Mouse (Mus musculus) kidney, adult 2 months (tissue): ENCODE data around the gene Gstp2. TPM values are rescaled to one million over a fixed set of nuclear protein-coding genes. Genes with fewer than 3 reads are reported as not detected.

Experiments used
- DNase-seq: peaks from one replicate; pipeline ENCODE4 v3.0.0; 2021
- H3K27ac ChIP-seq: fragments of 200-500 bp; 2 replicates; pipeline ENCODE4 v1.5.1; 2012; ENCODE audit warnings: low read depth, low read length, control low read depth, inconsistent platforms; ENCODE audit not compliant: insufficient read depth
- H3K27me3 ChIP-seq: fragments of 200-500 bp; replicated peaks from 2 replicates; pipeline ENCODE4 v1.6.1; 2012; ENCODE audit warnings: mild to moderate bottlenecking, moderate library complexity, low read length, inconsistent platforms; ENCODE audit not compliant: control insufficient read depth, insufficient read depth
- H3K36me3 ChIP-seq: fragments of 200-500 bp; 2 replicates; pipeline ENCODE4 v1.6.1; 2012; ENCODE audit warnings: mild to moderate bottlenecking, moderate library complexity, low read length, inconsistent platforms; ENCODE audit not compliant: control insufficient read depth, insufficient read depth
- H3K4me1 ChIP-seq: fragments of 200-500 bp; 2 replicates; pipeline ENCODE4 v1.6.1; 2011; ENCODE audit warnings: low read length; ENCODE audit not compliant: control insufficient read depth, insufficient read depth
- H3K4me3 ChIP-seq: fragments of 200-500 bp; 2 replicates; pipeline ENCODE4 v1.5.1; 2011; ENCODE audit warnings: mild to moderate bottlenecking, low read depth, low read length, control low read depth; ENCODE audit not compliant: insufficient read depth
- CTCF ChIP-seq: fragments of 200-500 bp; conservative IDR thresholded peaks from 2 replicates; pipeline ENCODE4 v1.5.1; 2011; ENCODE audit warnings: low read depth, mild to moderate bottlenecking, control low read depth, low read length, moderate library complexity, mixed read lengths; ENCODE audit not compliant: insufficient read depth, insufficient read length
- POLR2A ChIP-seq: fragments of 200-500 bp; IDR thresholded peaks from one replicate; pipeline ENCODE4 v1.6.1; 2011; ENCODE audit warnings: low read depth, low read length, control low read depth
- WGBS: fragments of 180-500 bp; shearing (Covaris S2); methylation state at CpG from one replicate; pipeline ENCODE4 v1.1.7; 2018; 5-methylcytosine and 5-hydroxymethylcytosine counted together
- polyA plus RNA-seq: library from polyadenylated mRNA; depleted of rRNA; stranded (reverse); fragments of >200 nt; gene quantifications from 2 replicates; pipeline ENCODE4 v1.2.3, GENCODE M21; 2012

Gstp2 gene
- polyA plus RNA-seq, 1 experiment = 11.5 TPM

DNA sequence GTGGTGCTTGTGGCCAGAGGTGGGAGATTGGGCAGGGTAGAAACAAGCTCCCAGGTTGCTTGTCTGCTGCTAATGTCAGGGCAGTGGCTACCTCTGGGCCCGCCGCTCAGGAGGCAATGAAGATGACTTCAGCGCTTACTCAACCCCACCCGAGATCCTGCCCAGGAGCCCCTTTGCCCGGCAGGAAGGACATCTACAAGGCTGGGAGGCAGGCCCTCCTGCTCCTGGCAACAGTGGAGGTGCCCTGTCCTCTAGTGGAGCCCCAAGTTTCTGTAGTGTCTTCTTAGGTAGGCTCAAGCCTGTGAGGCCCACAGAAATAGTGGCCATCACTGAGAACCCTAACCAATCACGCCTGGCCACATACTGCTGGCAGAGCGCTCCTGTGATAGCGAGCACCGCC is 40.7 kb downstream of the Gstp2 start:
- Histone ChIP-seq H3K27ac (no peak overlapping the region), H3K4me3 (no peak overlapping the region), H3K4me1 (peaks cover 15% of the 10 kb centered on the region), H3K27me3 (no peaks in the 10 kb centered on the region), H3K36me3 (peaks cover 2% of the 10 kb centered on the region)
- TF ChIP-seq POLR2A (no peak), CTCF (no peak)
- 87% methylated on average over 9 of the region's 9 CpGs for WGBS
- DNase-seq = no peak

- Histone ChIP-seq H3K27me3 (no peaks in the 10 kb centered on the region), H3K36me3 (peaks cover 2% of the 10 kb centered on the region), H3K27ac (no peak overlapping the region), H3K4me3 (no peak overlapping the region), H3K4me1 (peaks cover 18% of the 10 kb centered on the region)
- TF ChIP-seq CTCF (no peak), POLR2A (no peak)
- WGBS = 87% methylated on average over 15 of the region's 15 CpGs
- DNase-seq = no peak
Measured at GRCm38 (mm10) chr19:4004331-4004730, 41.5 kb downstream of the Gstp2 start.

DNA sequence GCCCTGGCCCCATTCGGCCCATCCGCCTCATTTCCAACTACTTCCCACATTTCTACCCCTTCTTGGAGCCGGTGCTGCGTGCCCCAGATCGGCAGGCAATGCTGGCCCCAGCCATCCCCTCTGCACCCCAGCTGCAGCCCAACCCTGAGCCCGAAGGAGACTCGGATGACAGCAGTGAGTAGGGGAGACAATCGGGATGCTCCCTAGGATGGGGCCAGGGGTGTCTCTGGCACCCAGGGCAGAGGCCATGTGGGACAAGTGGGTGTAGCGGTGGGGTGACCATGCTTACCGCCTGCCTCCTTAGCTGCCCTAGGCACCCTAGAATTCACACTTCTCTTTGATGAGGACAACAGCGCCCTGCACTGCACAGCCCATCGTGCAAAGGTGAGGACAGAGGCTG is 42.2 kb downstream of the Gstp2 start:
- H3K36me3 ChIP-seq = peaks cover 2% of the 10 kb centered on the region
- WGBS = 74% methylated on average over 12 of the region's 12 CpGs
- no peak overlapping the region for H3K27ac ChIP-seq
- H3K4me1 ChIP-seq = peaks cover 18% of the 10 kb centered on the region
- no peak overlapping the region for H3K4me3 ChIP-seq
- no peak for DNase-seq
- TF ChIP-seq CTCF (no peak), POLR2A (no peak)
- H3K27me3 ChIP-seq = no peaks in the 10 kb centered on the region

GRCm38 (mm10) chr19:4003112-4003511 is 42.7 kb downstream of the Gstp2 start, which contains the start of gene Doc2g:
Gene Doc2g, plus strand, starts transcription at chr19:4003313.
- Histone ChIP-seq H3K4me3 (no peak within 1 kb of the TSS), H3K36me3 (no peaks in the 10 kb centered on the region; the same call in 1 of the 2 replicates), H3K27ac (no peak within 1 kb of the TSS), H3K4me1 (peaks cover 18% of the 10 kb centered on the region), H3K27me3 (no peaks in the 10 kb centered on the region)
- TF ChIP-seq CTCF = no peak
- TF ChIP-seq POLR2A = no peak
- 88% methylated on average over 1 of the region's 1 CpGs for WGBS
- no peak for DNase-seq

DNA sequence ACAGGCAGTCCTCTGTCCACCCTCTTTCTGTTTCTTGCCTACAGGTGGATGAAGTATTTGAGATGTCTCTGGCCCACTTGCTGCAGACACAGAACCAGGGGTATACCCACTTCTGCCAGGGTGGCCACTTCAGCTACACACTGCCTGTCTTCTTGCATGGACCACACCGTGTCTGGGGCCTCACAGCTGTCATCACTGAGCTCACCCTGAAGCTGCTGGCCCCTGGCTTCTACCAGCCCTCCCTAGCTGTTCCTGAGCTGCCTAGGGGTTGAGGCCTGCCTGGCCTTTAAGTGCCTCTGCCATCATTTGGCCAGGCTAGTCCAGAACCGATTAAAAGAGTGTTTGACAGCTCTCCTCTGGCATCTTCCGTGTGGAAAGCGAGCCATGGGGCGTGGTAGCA is 44.1 kb downstream of the Gstp2 start:
- no peak for DNase-seq
- no peak overlapping the region for H3K4me3 ChIP-seq
- no peak for TF ChIP-seq CTCF
- no peak for TF ChIP-seq POLR2A
- H3K4me1 ChIP-seq = peaks cover 25% of the 10 kb centered on the region
- H3K27me3 ChIP-seq = no peaks in the 10 kb centered on the region
- WGBS = 86% methylated on average over 5 of the region's 5 CpGs
- H3K27ac ChIP-seq = no peak overlapping the region
- H3K36me3 ChIP-seq = no peaks in the 10 kb centered on the region

- DNase-seq = peak; percentile 15
- TF ChIP-seq CTCF = no peak
- no peak for TF ChIP-seq POLR2A
- Histone ChIP-seq H3K36me3 (no peaks in the 10 kb centered on the region), H3K4me1 (peaks cover 31% of the 10 kb centered on the region), H3K4me3 (peak overlapping the region; percentile 87), H3K27ac (peak overlapping the region; percentile 90), H3K27me3 (no peaks in the 10 kb centered on the region)
- 21% methylated on average over 17 of the region's 17 CpGs for WGBS
Measured at GRCm38 (mm10) chr19:4000949-4001525, 44.8 kb downstream of the Gstp2 start.

DNA sequence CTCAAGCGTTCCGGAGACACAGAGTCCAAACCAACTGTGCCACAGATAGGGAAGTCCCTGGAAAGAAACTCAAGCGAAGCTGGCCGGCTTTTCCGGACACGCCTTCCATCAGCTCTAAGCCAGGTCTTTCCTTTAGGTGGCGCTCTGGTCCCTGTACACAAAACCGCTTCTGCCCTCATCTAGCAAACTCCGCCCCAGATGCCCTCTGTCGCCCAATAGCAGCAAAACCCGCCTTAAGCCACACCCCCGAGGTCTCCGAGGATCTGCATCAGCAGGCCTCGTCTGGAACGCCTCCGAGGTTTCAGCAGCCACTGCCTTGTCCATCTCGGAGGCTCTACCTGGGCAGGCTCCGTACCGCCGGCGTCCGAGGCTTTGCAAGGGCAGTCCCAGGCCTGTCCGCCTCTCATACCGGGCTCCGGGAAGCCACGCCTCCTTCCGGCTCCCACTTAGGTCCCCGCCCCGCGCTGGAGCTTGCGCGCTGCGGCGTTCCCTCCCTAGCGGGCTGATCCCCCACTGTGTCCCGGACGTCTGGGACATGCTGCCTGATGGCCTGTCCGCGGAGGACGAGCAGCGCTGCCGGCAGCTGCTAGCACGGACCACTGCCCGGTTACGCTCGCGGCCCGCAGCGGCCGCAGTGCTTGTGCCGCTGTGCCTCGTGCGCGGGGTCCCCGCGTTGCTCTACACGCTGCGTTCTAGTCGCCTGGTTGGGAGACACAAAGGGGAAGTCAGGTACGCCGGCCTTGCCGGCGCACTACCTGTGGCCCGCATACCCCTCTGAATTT is 45.5 kb downstream of the Gstp2 start, which contains the start of the genes Nudt8 and Gm49405:
Gene Nudt8 (plus strand): TSS at position 462 of the 782 bp plus-strand sequence.
Gene Gm49405 (plus strand): TSS at position 508 of the 782 bp plus-strand sequence.
- peak; percentile 99 for DNase-seq
- H3K36me3 ChIP-seq = no peaks in the 10 kb centered on the region
- peak within 1 kb of the TSS; percentile 90 for H3K27ac ChIP-seq
- WGBS = under 1% methylated on average over 64 of the region's 64 CpGs
- H3K4me3 ChIP-seq = peak within 1 kb of the TSS; percentile 87
- H3K27me3 ChIP-seq = no peaks in the 10 kb centered on the region
- peaks cover 31% of the 10 kb centered on the region for H3K4me1 ChIP-seq
- peak; percentile 82 for TF ChIP-seq CTCF
- peak; percentile 84 for TF ChIP-seq POLR2A
